Mouse (Mus musculus) G1E (cell line): ENCODE measurements around the gene Irak2. TPM values are rescaled to one million over a fixed set of nuclear protein-coding genes. Genes with fewer than 3 reads are reported as not detected.

Source experiments
- ATAC-seq: 2 replicates; pipeline ENCODE4 v1.8.0; 2016; ENCODE audit warnings: mild to moderate bottlenecking; ENCODE audit not compliant: insufficient number of reproducible peaks, poor library complexity, low FRiP score, severe bottlenecking; ENCODE audit errors: extremely low read depth
- DNase-seq: peaks from one replicate; pipeline ENCODE4 v3.0.0; 2012; ENCODE audit warnings: low spot score
- H3K27me3 ChIP-seq: 2 replicates; pipeline ENCODE4 v1.6.1; 2012; ENCODE audit warnings: mild to moderate bottlenecking, low read length, inconsistent platforms; ENCODE audit not compliant: insufficient read depth
- H3K36me3 ChIP-seq: replicated peaks from 2 replicates; pipeline ENCODE3; 2012; ENCODE audit warnings: mild to moderate bottlenecking, inconsistent platforms
- H3K4me1 ChIP-seq: 2 replicates; pipeline ENCODE4 v1.6.1; 2012; ENCODE audit warnings: low read depth, low read length, inconsistent platforms, mixed read lengths; ENCODE audit not compliant: insufficient read depth
- H3K4me3 ChIP-seq: 2 replicates; pipeline ENCODE4 v1.5.1; 2012; ENCODE audit warnings: low read depth, mild to moderate bottlenecking, inconsistent platforms, low read length, moderate library complexity, mixed read lengths
- H3K9me3 ChIP-seq: replicated peaks from 2 replicates; pipeline ENCODE4 v1.6.1; 2012; ENCODE audit warnings: inconsistent platforms
- CTCF ChIP-seq: IDR thresholded peaks from 2 replicates; pipeline ENCODE4 v1.5.1; 2012; ENCODE audit warnings: low read depth, low read length, inconsistent platforms, mixed read lengths
- GATA1 ChIP-seq: IDR thresholded peaks from 2 replicates; pipeline ENCODE4 v1.6.1; 2012; ENCODE audit warnings: borderline replicate concordance, low read length, inconsistent platforms, mixed read lengths
- GATA2 ChIP-seq: IDR thresholded peaks from 2 replicates; pipeline ENCODE4 v1.6.1; 2012; ENCODE audit warnings: low read depth, low read length, inconsistent platforms, borderline replicate concordance
- POLR2AphosphoS5 ChIP-seq: IDR thresholded peaks from 2 replicates; pipeline ENCODE4 v1.6.1; 2012; ENCODE audit warnings: low read depth, low read length, inconsistent platforms; ENCODE audit not compliant: insufficient replicate concordance
- TAL1 ChIP-seq: conservative IDR thresholded peaks from 2 replicates; pipeline ENCODE4 v1.6.1; 2012; ENCODE audit warnings: low read depth, low read length, inconsistent platforms, mixed read lengths
- polyA plus RNA-seq: library from polyadenylated mRNA; stranded (reverse); fragments of >175 nt; gene quantifications from 2 replicates; pipeline ENCODE4 v1.2.3, GENCODE M21; 2012
- total RNA-seq, 2 experiments: library from RNA; stranded (forward) in 1 of 2; stranded (reverse) in 1 of 2; fragments of 200-1000 nt in 1 of 2; fragments of >200 nt in 1 of 2; fragmentation: Nextera tagmentation in 1 of 2; gene quantifications; 2 replicates each; pipeline ENCODE4 v1.2.3; 2014 to 2017

The Irak2 gene
- total and polyA plus RNA-seq, 3 experiments = 7.4 to 10.9 (median 10.2) TPM

- no peak for ATAC-seq
These were observed 7.9 kb upstream of the Irak2 start for GRCm38 (mm10) chr6:113630322-113630721.

DNA sequence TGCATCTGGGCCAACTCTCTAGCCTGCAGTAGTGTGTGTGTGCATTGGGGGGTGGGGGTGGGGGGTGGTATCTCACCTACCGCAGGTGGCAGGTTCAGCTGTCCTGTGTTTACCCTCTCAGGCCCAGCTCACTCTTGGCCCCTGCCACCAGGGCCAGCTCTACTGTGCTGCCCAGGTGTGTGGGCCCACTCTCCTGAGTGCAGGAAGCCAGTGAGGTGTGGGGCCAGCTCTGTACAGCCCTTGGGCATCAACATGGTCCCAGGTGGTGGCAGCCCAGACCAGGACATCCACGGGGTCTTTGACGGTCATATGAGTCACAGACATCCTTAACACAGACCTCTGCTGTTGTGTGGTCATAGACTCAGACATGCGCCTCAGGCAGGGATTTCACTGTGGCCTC is 5.4 kb upstream of the Irak2 start:
- TF ChIP-seq POLR2AphosphoS5 (no peak), GATA2 (no peak), GATA1 (no peak), TAL1 (no peak)
- peaks cover 63% of the 10 kb centered on the region for H3K36me3 ChIP-seq
- H3K27me3 ChIP-seq = no peaks in the 10 kb centered on the region
- no peak overlapping the region for H3K4me3 ChIP-seq
- no peaks in the 10 kb centered on the region for H3K9me3 ChIP-seq
- peaks cover 13% of the 10 kb centered on the region; the same call in 1 of the 2 replicates for H3K4me1 ChIP-seq
- ATAC-seq (no peak), DNase-seq (no peak)

More at GRCm38 (mm10) chr6:113630322-113630721, 7.9 kb upstream of the Irak2 start:
- peaks cover 17% of the 10 kb centered on the region for H3K4me1 ChIP-seq
- peaks cover 86% of the 10 kb centered on the region for H3K36me3 ChIP-seq
- H3K9me3 ChIP-seq = no peaks in the 10 kb centered on the region
- no peak overlapping the region for H3K4me3 ChIP-seq
- no peaks in the 10 kb centered on the region for H3K27me3 ChIP-seq
- TF ChIP-seq GATA2 (no peak), CTCF (no peak), TAL1 (no peak), GATA1 (no peak), POLR2AphosphoS5 (no peak)
- DNase-seq = no peak

GRCm38 (mm10) chr6:113639201-113639600 is 934 bp downstream of the Irak2 start:
- Histone ChIP-seq H3K4me3 (no peak overlapping the region), H3K27me3 (no peaks in the 10 kb centered on the region), H3K36me3 (peaks cover 14% of the 10 kb centered on the region), H3K9me3 (no peaks in the 10 kb centered on the region), H3K4me1 (peaks cover 46% of the 10 kb centered on the region)
- no peak for TF ChIP-seq CTCF
- no peak for TF ChIP-seq TAL1
- no peak for TF ChIP-seq POLR2AphosphoS5
- TF ChIP-seq GATA2 = no peak
- no peak for TF ChIP-seq GATA1
- ATAC-seq (no peak), DNase-seq (no peak)

DNA sequence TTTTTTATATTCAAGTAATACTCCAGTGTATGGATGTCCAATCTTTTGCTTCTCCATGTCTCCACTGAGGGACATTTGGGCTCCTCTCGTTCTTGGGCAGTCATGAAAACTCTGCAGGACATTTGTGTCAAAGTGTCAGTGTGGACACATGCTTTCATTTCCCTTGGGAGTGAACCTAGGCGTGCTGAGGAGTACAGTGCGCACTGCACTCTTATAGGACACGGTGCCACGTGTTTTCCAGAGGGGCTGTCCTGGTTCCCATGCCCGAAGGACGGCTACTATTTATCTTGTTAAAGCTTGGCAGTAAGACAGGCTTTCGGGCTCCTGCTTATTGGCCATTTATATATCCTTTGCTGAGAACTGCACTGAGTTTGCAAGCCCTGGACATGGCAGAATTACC is 4.3 kb downstream of the Irak2 start:
- DNase-seq (no peak), ATAC-seq (no peak)
- H3K27me3 ChIP-seq = no peaks in the 10 kb centered on the region
- no peaks in the 10 kb centered on the region for H3K9me3 ChIP-seq
- TF ChIP-seq GATA2 (no peak), CTCF (no peak)
- peaks cover 22% of the 10 kb centered on the region for H3K36me3 ChIP-seq
- peaks cover 50% of the 10 kb centered on the region for H3K4me1 ChIP-seq
- no peak overlapping the region for H3K4me3 ChIP-seq

GRCm38 (mm10) chr6:113643021-113643420 is 4.8 kb downstream of the Irak2 start:
- TF ChIP-seq GATA2 = no peak
- no peak for TF ChIP-seq TAL1
- no peak for TF ChIP-seq CTCF
- TF ChIP-seq POLR2AphosphoS5 = no peak
- no peak for TF ChIP-seq GATA1
- Histone ChIP-seq H3K9me3 (no peaks in the 10 kb centered on the region), H3K4me1 (peaks cover 51% of the 10 kb centered on the region), H3K27me3 (no peaks in the 10 kb centered on the region), H3K36me3 (peaks cover 25% of the 10 kb centered on the region), H3K4me3 (no peak overlapping the region)
- DNase-seq (no peak), ATAC-seq (no peak)

GRCm38 (mm10) chr6:113643967-113644366 is 5.7 kb downstream of the Irak2 start:
- TF ChIP-seq POLR2AphosphoS5 = no peak
- TF ChIP-seq GATA2 = no peak
- TF ChIP-seq CTCF = no peak
- TF ChIP-seq TAL1 = no peak
- no peak for TF ChIP-seq GATA1
- no peaks in the 10 kb centered on the region for H3K9me3 ChIP-seq
- H3K27me3 ChIP-seq = no peaks in the 10 kb centered on the region
- no peak overlapping the region for H3K4me3 ChIP-seq
- DNase-seq = no peak
- no peak for ATAC-seq
- peaks cover 33% of the 10 kb centered on the region for H3K36me3 ChIP-seq
- peaks cover 53% of the 10 kb centered on the region for H3K4me1 ChIP-seq

GRCm38 (mm10) chr6:113644808-113645207 is 6.5 kb downstream of the Irak2 start:
- ATAC-seq (no peak), DNase-seq (no peak)
- no peak for TF ChIP-seq TAL1
- TF ChIP-seq CTCF = no peak
- no peak for TF ChIP-seq GATA2
- TF ChIP-seq GATA1 = no peak
- no peak for TF ChIP-seq POLR2AphosphoS5
- H3K9me3 ChIP-seq = no peaks in the 10 kb centered on the region
- H3K27me3 ChIP-seq = no peaks in the 10 kb centered on the region
- H3K4me1 ChIP-seq = peaks cover 55% of the 10 kb centered on the region
- H3K4me3 ChIP-seq = no peak overlapping the region
- H3K36me3 ChIP-seq = peaks cover 33% of the 10 kb centered on the region
